Mouse (Mus musculus) T-helper 1 cell (primary cell): Measurements from ENCODE around the gene Eif4a3.
"Not testable (repeated sequence)": the region's sequence is repeated elsewhere in the genome, so short reads cannot be mapped to it uniquely, and the experiment has no call there.

Experiments
- in situ Hi-C: fragments of 300-600 bp; cut with MboI, MseI; formaldehyde crosslinking; loops from one replicate; pipeline ENCODE4 v1.15.1; 2025; ENCODE audit warnings: high pct_unique_total_duplicates

Eif4a3 gene

GRCm38 (mm10) chr11:119298917-119299316 lies 972 bp downstream of the Eif4a3 start:
- in situ Hi-C loops: no loop called here

GRCm38 (mm10) chr11:119297996-119298395 lies 1.9 kb downstream of the Eif4a3 start:
- in situ Hi-C loops: no loop called here

GRCm38 (mm10) chr11:119292861-119293260 lies 7.0 kb downstream of the Eif4a3 start:
- in situ Hi-C loops: not testable (repeated sequence)

GRCm38 (mm10) chr11:119287207-119287992 lies 12.5 kb downstream of the Eif4a3 start:
- in situ Hi-C loops: no loop called here

DNA sequence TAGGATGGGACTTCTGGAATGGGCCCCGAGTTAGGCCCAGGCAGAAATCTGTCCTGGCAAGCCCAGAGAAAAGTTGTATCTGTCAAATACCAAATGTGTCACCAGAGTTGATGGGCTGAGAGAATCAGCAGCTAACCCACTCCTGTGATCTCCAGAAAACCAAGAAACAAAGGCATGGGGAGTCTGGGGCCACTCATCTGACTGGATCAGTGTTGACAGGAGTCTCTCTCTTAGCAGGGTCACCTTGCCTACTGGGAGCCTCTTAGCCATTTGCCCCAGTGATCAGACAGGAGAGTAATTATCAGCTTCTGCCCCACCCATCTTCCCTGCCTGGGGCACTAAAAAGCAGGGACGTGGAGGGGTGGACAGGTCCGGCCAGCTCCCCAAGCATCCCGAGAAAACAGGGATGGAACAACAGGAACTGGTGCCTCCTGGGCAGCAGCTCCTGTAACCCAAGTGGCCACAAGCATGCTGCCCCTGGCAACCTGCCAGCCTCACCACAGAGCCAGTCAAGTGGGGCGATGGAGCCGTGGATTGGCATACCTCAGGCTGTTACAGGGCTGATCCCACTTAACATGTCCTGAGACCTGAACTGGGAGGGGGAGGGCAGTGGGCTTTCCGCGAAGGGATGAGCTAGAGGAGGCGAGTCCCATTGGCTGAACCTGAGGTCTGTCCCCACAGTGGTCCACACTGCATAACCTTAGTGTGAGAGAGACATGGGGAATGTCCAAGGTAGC lies 13.9 kb downstream of the Eif4a3 start:
- in situ Hi-C loops: no loop called here

GRCm38 (mm10) chr11:119281030-119281429 lies 18.9 kb downstream of the Eif4a3 start:
- in situ Hi-C loops: no loop called here

- in situ Hi-C loops: no loop called here
Observed at GRCm38 (mm10) chr11:119273186-119273930, 26.5 kb downstream of the Eif4a3 start.

DNA sequence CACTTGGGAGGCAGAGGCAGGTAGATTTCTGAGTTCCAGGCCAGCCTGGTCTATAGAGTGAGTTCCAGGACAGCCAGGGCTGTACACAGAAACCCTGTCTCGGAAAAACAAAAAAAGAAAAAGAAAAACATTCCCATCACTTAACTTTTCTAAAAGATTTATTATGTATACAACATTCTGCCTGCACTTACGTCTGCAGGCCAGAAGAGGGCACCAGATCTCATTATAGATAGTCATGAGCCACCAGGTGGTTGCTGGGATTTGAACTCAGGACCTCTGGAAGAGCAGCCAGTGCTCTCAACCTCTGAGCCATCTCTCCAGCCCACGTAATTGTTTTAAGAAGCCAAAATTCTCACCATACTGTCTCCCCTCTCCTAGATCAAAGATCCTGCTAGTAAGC lies 27.4 kb downstream of the Eif4a3 start:
- in situ Hi-C loops: not testable (repeated sequence)

- in situ Hi-C loops: no loop called here
Observed at GRCm38 (mm10) chr11:119268557-119269195, 31.2 kb downstream of the Eif4a3 start.

DNA sequence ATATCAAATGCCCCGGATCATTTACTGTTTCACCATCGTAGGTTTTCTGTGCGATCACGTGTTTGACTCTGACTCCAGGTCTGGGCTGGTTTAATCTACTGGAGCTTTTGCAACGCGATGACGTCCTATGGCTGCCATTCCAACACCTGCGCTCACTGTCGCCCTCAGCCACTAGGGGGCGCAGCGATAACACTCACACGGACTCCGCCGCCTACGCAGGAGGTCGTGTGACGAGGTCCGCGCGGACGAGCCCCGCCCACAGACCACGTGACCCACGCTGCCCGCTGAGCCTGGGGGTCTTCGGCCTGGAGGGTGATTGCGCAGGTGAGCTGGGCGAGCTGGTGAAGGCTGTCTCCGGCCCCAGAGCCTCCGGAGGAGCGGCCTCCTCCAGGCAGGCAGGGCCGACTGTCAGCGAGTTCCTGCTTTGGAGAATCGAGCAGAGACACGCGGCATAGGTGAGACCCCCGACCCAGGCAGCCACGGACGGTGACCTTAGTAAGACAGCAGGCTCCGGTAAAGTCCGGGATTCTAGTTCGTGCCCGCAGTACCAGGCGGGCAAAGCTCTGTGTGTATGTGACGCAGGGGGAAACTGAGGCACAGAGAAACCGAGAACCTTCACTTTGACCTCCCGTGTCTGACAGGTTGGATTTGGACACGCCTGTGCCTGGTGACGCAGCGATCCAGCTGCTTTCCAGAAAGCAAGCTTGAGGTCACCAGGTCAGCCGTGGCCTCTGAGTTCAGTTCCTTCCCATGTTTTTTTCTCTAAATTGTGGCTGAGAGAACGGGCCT lies 31.9 kb downstream of the Eif4a3 start, which contains the start of gene Gaa:
Gaa (plus strand) TSS at position 120 of the 789 bp plus-strand sequence.
- in situ Hi-C loops: no loop called here

DNA sequence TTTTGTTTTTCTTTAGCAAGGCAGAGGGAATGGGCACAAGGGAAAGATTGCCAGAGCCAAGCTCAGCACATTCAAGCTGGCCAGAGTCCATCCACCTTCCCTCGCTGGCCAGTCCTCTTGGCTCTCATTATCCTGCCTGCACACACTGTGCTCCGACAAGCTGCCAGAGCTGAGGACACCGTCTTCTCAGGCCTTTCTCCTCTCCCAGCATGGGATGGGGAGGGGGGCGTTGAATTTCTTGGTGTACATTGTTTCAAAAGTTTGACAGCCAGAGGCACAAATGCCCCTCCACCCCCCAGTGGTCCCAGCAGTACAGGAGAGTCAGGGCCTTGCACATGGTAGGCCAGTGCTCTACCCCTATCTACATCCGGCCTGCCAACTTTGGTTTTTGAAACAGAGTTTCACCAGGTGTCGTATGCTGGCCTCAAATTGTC lies 32.6 kb downstream of the Eif4a3 start:
- in situ Hi-C loops: no loop called here

- in situ Hi-C loops: no loop called here
Observed at GRCm38 (mm10) chr11:119265811-119266210, 34.1 kb downstream of the Eif4a3 start.

GRCm38 (mm10) chr11:119264413-119264812 lies 35.5 kb downstream of the Eif4a3 start:
- in situ Hi-C loops: no loop called here

- in situ Hi-C loops: no loop called here
Observed at GRCm38 (mm10) chr11:119259977-119260376, 39.9 kb downstream of the Eif4a3 start.

- in situ Hi-C loops: no loop called here
Observed at GRCm38 (mm10) chr11:119258572-119259322, 41.1 kb downstream of the Eif4a3 start.

DNA sequence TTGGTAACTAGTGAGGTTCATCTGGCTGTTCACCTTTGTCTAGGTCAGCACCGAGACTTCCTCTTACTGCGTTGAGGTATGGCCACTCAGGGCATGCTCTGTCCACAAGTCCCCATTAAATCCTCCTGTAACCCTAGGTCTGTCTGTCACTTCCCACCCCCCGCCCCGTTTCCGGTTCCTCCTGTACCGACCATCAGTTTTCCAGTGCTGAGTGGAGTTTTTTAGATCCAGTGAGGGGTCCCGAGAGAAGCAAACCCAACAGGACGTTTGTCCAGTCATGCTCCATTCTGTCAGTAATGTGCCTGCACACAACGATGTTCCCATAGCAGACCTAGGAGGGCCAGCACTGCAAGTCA lies 41.7 kb downstream of the Eif4a3 start:
- in situ Hi-C loops: no loop called here

- in situ Hi-C loops: not testable (repeated sequence)
Observed at GRCm38 (mm10) chr11:119256557-119256956, 43.3 kb downstream of the Eif4a3 start.

- in situ Hi-C loops: no loop called here
Observed at GRCm38 (mm10) chr11:119252854-119253541, 46.9 kb downstream of the Eif4a3 start.

GRCm38 (mm10) chr11:119250998-119251397 lies 48.9 kb downstream of the Eif4a3 start:
- in situ Hi-C loops: no loop called here

DNA sequence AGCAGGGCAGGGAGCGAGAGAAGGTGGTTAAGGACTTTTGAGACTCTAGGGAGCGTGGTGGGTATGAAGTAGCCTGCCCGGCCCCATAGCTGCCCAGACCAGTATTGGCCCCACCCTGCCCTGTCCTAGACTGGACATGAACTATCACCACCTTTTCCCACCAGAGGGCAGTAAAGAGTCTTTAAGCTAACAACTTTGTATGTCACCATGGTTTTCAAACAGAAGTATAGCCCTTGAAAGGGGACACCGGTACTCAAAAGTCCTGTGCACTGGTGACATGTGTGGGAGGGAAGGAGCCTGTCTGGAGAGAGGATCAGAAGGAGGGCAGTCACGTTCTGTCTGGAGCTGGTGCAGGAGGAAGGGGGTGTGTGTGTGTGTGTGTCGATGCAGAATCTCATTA lies 50.9 kb downstream of the Eif4a3 start:
- in situ Hi-C loops: no loop called here
